Mouse (Mus musculus) megakaryocyte, embryonic 14.5 days (primary cell): ENCODE measurements around the gene Dnajb6.

Experiments used
- FLI1 ChIP-seq: IDR thresholded peaks from 2 replicates; pipeline ENCODE4 v1.6.1; 2012; ENCODE audit warnings: low read length, inconsistent platforms, mixed read lengths
- GATA1 ChIP-seq: IDR thresholded peaks from 3 replicates; pipeline ENCODE4 v1.6.1; 2012; ENCODE audit warnings: mixed read lengths, low read length, inconsistent platforms, borderline replicate concordance

GRCm38 (mm10) chr5:29854971-29855370 lies 119.5 kb downstream of the Dnajb6 start:
- TF ChIP-seq GATA1 (no peak), FLI1 (no peak)
